Mouse (Mus musculus) thymus, postnatal 36 days (tissue): ENCODE measurements around the gene Rnf31.

Experiments
- DNase-seq, 2 experiments: peaks; one replicate each; pipeline ENCODE4 v3.0.0; 2022; ENCODE audit warnings: mixed read lengths in 2 of 2

The Rnf31 gene

DNA sequence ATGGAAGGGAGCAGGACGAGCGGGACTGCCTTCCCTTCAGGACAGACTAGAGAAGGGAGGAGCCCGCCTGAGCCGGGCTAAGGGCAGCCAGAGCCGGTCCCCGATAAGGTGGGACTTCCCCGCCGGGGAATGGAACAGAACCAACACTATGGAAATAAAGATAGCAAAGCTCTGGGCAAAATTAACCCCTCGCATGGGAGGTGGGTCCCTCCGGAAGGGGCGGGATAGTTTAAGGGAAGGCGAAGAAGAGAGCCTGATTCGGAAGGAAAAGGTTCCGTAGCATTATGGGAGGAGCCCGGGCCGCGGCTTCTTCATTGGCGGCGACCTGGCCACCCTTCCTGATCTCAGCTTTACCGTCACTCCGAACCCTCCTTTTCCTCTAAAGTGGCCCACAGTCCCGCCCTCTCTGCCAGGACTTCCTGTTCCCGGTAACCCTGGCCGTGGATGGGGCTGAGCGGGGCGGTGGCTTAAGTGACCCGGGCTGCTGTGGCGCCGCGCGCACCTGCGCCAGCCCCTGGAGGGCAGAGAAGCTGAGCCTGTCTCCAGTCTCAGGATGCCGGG is at the start of gene Rnf31:
Rnf31 (plus strand) TSS at position 378 of the 561 bp plus-strand sequence.
- DNase-seq, result peak; percentile 87 to 90

DNA sequence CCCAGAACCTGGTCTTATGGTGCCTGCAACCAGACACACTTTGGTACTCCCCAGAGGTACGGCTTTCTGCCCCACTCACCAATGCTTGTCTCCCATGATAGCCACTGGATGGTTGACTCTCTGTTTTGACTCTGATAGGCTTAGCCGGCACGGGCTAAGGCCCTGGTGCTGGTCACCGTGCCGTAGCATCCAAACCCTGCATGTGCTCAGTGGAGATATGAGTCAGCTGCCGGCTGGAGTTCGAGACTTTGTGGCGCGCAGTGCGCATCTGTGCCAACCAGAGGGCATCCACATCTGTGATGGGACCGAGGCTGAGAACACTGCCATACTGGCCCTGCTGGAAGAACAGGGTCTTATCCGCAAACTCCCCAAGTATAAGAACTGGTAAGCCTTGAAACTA is 49.2 kb upstream of the Rnf31 start:
- no peak for DNase-seq

GRCm38 (mm10) chr14:55544334-55544733 is 47.2 kb upstream of the Rnf31 start:
- DNase-seq, result no peak

DNA sequence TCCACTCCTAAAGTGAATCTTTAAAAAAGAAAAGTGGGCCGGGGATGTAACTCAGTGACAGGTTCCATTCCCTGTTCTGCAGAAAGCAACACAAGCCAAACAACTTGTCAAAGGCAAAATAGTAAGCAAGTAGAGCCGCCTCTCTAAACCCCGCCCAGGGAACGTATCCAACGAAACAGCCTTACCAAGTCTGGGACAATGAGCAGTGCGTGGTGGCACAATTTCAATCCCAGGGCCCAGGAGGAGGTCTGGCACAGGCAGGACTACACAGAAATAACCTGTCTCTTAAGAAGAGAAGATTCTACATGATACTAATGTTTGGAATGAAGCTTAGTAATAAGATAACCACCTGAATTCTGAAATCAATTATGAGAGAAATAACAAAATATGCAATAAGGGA is 41.3 kb upstream of the Rnf31 start:
- DNase-seq, result no peak

- DNase-seq, result no peak
Observed at GRCm38 (mm10) chr14:55551347-55551746, 40.2 kb upstream of the Rnf31 start.

- no peak for DNase-seq
Observed at GRCm38 (mm10) chr14:55551794-55552193, 39.7 kb upstream of the Rnf31 start.

DNA sequence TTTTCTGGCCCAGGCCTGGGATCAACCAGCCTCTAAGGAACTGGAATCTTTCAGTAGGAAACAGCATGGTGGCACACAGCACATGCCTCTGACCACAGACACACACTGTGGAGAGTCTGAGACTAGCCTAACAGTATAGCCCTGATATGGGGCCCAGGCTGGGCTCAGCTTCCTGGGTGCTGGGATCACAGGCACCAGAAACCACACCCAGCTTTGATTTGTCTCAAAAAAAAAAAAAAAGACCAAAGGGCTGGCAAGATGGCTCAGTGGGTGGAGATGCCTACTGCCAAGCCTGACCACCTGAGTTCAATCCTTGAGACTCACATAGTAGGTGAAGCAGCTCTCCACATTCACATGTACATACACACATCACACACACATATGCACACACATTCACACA is 36.9 kb upstream of the Rnf31 start:
- DNase-seq, result no peak

DNA sequence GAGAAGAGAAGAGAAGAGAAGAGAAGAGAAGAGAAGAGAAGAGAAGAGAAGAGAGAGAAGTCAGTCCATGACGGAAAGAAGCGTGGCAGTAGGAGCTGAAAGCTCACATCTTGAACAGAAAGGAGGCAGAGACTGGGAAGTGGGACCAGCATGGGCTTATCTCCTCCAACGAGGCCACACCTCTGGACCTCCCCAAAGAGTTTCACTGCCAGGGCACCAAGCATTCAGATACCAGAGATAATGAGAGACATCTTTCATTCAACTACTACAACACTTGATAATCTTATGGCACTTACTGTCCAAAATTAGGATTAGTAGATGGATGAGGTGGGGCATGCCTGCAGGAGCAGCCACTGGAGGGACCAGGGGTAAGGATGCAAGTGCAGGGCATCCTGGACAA is 35.7 kb upstream of the Rnf31 start:
- no peak for DNase-seq

- DNase-seq, result peak; percentile 55 to 62
Observed at GRCm38 (mm10) chr14:55557003-55557402, 34.5 kb upstream of the Rnf31 start.

GRCm38 (mm10) chr14:55557587-55557986 is 33.9 kb upstream of the Rnf31 start:
- no peak for DNase-seq

DNA sequence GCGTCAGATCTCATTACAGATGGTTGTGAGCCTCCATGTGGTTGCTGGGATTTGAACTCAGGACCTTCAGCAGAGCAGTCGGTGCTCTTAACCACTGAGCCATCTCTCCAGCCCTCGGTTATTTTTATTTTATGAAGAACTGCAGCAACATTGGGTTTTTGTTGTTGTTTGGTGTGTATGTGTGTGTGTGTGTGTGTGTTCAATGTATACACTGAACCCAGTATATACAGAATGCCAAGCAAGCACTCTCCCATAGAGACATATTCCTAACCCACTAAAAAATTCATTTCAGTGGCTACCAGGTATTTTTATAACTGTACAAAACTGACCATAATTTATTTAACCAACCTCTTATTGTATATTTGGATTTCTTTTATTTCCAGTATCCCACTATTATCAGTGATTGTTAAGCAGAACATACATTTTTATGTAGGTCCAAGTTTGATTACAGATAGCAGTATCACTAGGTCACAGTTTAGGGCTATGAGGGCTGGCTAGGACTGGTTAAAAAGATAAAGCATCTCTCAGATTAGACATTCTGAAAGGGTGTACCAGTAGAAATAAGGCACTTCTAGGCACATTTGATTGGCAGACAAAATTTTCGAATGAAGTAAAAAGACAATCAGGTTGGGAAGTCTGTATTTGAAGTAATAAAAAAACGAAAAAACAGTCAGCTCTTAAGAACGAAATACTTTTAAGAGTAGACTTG is 32.6 kb upstream of the Rnf31 start:
- DNase-seq, result no peak

- DNase-seq, result peak; percentile 86 to 90
Observed at GRCm38 (mm10) chr14:55559799-55560201, 31.7 kb upstream of the Rnf31 start, which contains the start of gene Dcaf11. Gene Dcaf11 (plus strand): TSS chr14:55560006.

GRCm38 (mm10) chr14:55560202-55561073 is 31.1 kb upstream of the Rnf31 start, which contains the start of gene A730061H03Rik:
Gene A730061H03Rik (minus strand): TSS chr14:55560406.
- peak; percentile 97 to 98 for DNase-seq

DNA sequence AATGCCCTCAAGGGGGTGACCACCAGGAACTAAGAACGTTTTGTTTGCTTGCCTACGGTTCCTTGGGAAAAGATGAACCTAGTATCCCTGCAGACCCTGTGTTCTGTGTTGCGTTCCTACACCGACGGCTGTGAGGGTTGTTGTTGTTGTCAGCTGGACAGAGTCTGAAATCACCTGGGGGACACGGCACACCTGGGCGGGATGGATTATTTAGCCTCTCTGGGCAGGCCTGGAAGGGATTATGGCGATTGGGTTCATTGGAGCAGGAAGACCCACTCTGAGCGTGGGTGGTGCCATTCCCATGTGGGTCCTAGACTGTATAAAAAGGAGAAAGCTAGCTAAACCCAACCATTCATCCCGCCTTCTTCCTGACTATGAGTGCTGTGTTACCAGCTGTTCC is 29.6 kb upstream of the Rnf31 start:
- DNase-seq, result no peak

GRCm38 (mm10) chr14:55563249-55563648 is 28.3 kb upstream of the Rnf31 start:
- no peak for DNase-seq

GRCm38 (mm10) chr14:55565748-55566147 is 25.8 kb upstream of the Rnf31 start:
- DNase-seq, result no peak

- DNase-seq, result no peak
Observed at GRCm38 (mm10) chr14:55567496-55567895, 24.0 kb upstream of the Rnf31 start.

DNA sequence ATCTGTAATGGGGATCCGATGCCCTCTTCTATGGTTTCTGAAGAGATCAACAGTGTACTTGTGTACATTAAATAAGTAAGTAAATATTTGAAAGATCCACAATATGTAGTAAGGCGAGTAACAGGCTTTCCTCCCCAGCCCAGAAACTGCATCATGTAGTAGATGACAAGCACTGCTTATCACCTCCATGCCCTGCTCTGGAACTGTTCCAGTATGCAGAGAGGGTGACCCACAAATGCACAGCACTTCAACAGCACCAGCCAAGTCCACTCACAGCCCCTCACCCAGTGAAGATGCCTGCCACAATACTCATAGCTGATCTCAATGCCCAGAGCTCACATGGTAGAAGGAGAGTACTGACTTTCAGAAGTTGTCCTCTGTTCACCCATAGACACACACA is 20.9 kb upstream of the Rnf31 start:
- DNase-seq, result no peak

DNA sequence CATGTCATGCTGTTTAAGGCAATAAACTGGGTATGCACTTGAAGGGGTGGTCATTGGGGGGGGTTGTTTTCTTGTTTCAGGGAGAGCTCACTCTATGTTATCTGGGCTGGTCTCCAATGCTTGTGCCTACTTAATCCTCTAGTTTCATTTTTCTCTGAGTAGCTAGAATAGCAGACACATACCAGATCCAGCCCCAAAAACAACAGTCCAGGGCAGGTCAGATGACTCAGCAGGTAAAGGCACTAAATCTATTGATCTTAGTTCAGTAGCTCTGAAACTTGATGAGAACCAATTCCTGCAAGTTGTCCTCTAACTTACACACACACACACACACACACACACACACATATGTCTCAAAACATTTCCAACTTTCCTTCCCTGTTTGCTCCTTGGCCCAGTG is 19.7 kb upstream of the Rnf31 start:
- no peak for DNase-seq

- no peak for DNase-seq
Observed at GRCm38 (mm10) chr14:55575302-55575701, 16.2 kb upstream of the Rnf31 start, which contains the start of gene Fitm1. Gene Fitm1 (plus strand): TSS chr14:55575617.

GRCm38 (mm10) chr14:55575711-55576110 is 15.8 kb upstream of the Rnf31 start:
- no peak for DNase-seq

DNA sequence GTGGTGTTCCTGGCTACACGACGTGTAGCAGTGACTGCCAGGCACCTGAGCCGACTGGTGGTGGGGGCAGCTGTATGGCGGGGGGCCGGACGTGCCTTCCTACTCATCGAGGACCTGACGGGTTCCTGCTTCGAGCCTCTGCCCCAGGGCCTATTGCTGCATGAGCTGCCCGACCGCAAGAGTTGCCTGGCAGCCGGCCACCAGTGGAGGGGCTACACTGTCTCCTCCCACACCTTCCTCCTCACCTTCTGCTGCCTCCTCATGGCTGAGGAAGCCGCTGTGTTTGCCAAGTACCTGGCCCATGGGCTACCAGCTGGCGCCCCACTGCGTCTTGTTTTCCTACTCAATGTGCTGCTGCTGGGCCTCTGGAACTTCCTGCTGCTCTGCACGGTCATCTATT is 15.1 kb upstream of the Rnf31 start:
- no peak for DNase-seq

DNA sequence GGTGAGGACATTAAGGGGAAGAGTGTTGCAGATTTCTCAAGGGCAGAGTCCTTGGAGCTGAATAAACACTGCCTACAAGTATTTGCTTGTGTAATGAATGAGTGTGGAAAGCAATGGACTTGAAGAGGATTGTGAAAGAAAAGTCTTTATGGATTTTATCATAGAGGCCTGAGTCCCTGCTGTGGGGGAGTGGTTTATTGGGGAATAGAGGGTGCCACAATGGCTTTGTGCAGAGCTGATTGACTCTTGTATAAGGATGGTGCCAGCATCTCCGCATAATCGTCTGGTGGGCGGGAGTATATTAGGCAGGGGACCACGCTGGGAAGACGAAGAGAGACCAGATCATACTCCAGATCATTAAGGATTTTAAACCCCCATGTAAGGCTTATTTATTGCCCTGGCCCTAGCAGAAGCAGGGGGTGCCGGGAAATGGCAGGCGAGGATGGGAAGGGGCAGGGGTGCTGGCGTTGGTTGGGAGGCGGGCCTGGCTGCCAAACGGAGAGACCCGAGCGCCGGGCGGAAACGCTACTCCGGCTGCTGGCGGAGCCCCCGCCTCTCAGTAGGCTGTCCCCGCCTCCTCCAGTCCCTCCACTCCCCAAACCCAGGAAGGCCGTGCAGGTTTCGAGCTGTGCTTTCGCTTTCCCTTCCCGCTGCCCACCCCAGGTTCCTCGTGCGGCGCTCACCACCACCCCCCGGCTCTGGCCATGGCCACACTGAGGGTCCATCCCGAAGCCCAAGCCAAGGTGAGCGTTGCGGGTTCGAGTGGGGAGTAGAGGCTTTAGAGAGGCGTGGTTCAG is 13.4 kb upstream of the Rnf31 start, which contains the start of gene Psme1:
Psme1 (plus strand) TSS at position 253 of the 797 bp plus-strand sequence.
- peak; percentile 85 to 90 for DNase-seq
